ENCODE assay signal across 34 mouse cellular contexts in the genomic region with DNA sequence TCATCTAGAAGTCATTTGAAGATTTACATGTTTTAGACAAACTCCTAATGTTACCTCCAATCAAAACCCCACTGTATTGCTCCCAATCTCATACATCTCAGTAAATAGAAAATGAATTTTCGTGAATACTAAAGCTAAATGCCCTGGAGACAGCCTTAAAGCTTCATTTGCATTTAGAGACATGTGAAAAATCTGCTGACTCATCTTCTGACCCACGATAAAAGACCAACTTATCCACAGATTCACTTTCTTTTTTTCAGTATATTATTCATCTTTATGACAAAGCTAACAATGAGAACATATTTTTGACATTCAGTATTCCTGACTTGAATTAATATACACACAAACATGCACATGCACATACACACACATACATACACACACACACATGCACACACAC.
"Had no signal": no experiment of that assay in that cellular context is flagged by ENCODE, and none has a peak within 500 bp of the region (broad histone marks: within the 10 kb centered on the region; RNA-seq: fewer than 3 reads in every experiment).

No protein-coding gene starts in this region.

- ATAC-seq: hindbrain, embryonic 16.5 days; hindbrain, postnatal 0 days; inflammation-experienced regulatory T-cells, adult 6 months; intestine, embryonic 15.5 days; intestine, embryonic 16.5 days; intestine, postnatal 0 days had no signal

- H3K4me3 ChIP-seq: heart, embryonic 12.5 days; heart, embryonic 13.5 days; heart, embryonic 15.5 days; hindbrain, embryonic 10.5 days; hindbrain, embryonic 12.5 days; hindbrain, embryonic 13.5 days; hindbrain, embryonic 15.5 days; intestine, embryonic 15.5 days; kidney, embryonic 15.5 days; layer of hippocampus, adult 2 months; left cerebral cortex, adult 2 months had no signal

- DNase-seq: heart, postnatal 10 days; heart, postnatal 14 days; heart, postnatal 36 days; heart, postnatal 4 days; kidney, adult 11 months; kidney, adult 18-20 months; kidney, adult 2 months; kidney, adult 8-10 months; kidney, adult 9 months; kidney, postnatal 10 days; kidney, postnatal 14 days; kidney, postnatal 25 days; kidney, postnatal 36 days; kidney, postnatal 4 days; layer of hippocampus, adult 9-11 months; layer of hippocampus, postnatal 36 days had no signal

- H3K27ac ChIP-seq: heart, embryonic 13.5 days; heart, embryonic 15.5 days; hindbrain, embryonic 10.5 days; hindbrain, embryonic 12.5 days; hindbrain, embryonic 13.5 days; hindbrain, embryonic 14.5 days; hindbrain, embryonic 15.5 days; hindbrain, postnatal 0 days; intestine, embryonic 15.5 days; kidney, embryonic 15.5 days; kidney, postnatal 0 days; layer of hippocampus, adult 2 months; left cerebral cortex, adult 2 months had no signal

- H3K9ac ChIP-seq: heart, embryonic 12.5 days; heart, embryonic 13.5 days; heart, embryonic 15.5 days; hindbrain, embryonic 12.5 days; hindbrain, embryonic 13.5 days; hindbrain, embryonic 14.5 days; hindbrain, embryonic 15.5 days; intestine, embryonic 15.5 days; kidney, embryonic 15.5 days had no signal

- H3K9me3 ChIP-seq: heart, embryonic 12.5 days; heart, embryonic 13.5 days; heart, embryonic 15.5 days; hindbrain, embryonic 10.5 days; hindbrain, embryonic 12.5 days; hindbrain, embryonic 13.5 days; hindbrain, embryonic 15.5 days; intestine, embryonic 15.5 days; kidney, embryonic 15.5 days had no signal

- H3K4me2 ChIP-seq: heart, embryonic 12.5 days; heart, embryonic 13.5 days; heart, embryonic 15.5 days; hindbrain, embryonic 12.5 days; hindbrain, embryonic 13.5 days; hindbrain, embryonic 14.5 days; hindbrain, embryonic 15.5 days; intestine, embryonic 15.5 days; kidney, embryonic 15.5 days had no signal

- H3K4me1 ChIP-seq: heart, embryonic 12.5 days; heart, embryonic 13.5 days; heart, embryonic 15.5 days; hindbrain, embryonic 10.5 days; hindbrain, embryonic 12.5 days; hindbrain, embryonic 13.5 days; hindbrain, embryonic 15.5 days; intestine, embryonic 15.5 days; kidney, embryonic 15.5 days had no signal

- H3K27me3 ChIP-seq: heart, embryonic 12.5 days; heart, embryonic 13.5 days; heart, embryonic 15.5 days; hindbrain, embryonic 12.5 days; hindbrain, embryonic 13.5 days; hindbrain, embryonic 15.5 days; intestine, embryonic 15.5 days; kidney, embryonic 15.5 days had no signal

- H3K36me3 ChIP-seq: heart, embryonic 12.5 days; heart, embryonic 13.5 days; heart, embryonic 15.5 days; hindbrain, embryonic 10.5 days; hindbrain, embryonic 12.5 days; hindbrain, embryonic 13.5 days; hindbrain, embryonic 15.5 days; intestine, embryonic 15.5 days; kidney, embryonic 15.5 days had no signal
